Comparison of ENCODE assay signal across 23 mouse cellular contexts in genomic region chr5:35014036-35014435, GRCm38 (mm10). TPM values are rescaled to one million over a fixed set of nuclear protein-coding genes. Genes with fewer than 3 reads are reported as not detected.
DNase-seq lines count a peak whose midpoint lies in the region; ATAC-seq lines count a peak whose summit lies in the region.
"Had no signal": no experiment of that assay in that cellular context is flagged by ENCODE, and none has a peak within 500 bp of the region (broad histone marks: within the 10 kb centered on the region; RNA-seq: fewer than 3 reads in every experiment).

No protein-coding gene starts in this region.

- WGBS in forebrain, embryonic 12.5 days: 46% methylated on average over 6 of the region's 6 CpGs
- whole genome bisulfite sequencing in hindbrain, embryonic 10.5 days: 55% methylated on average over 6 of the region's 6 CpGs
- WGBS in midbrain, embryonic 11.5 days: 57% methylated on average over 6 of the region's 6 CpGs
- WGBS in neural tube, embryonic 15.5 days: 18% methylated on average over 6 of the region's 6 CpGs

- peak; percentile 13 for DNase-seq in hindbrain, embryonic 10.5 days (ENCODE audit: low spot score)
- DNase-seq in midbrain, embryonic 11.5 days (ENCODE audit: low spot score, missing footprints): no peak
- no peak for DNase-seq in layer of hippocampus, postnatal 25 days (ENCODE audit: extremely low spot score in 1 of 2, low spot score in 1 of 2)
- DNase-seq in gastrocnemius, postnatal 4 days (ENCODE audit: low spot score in 2 of 2): no peak
- DNase-seq in layer of hippocampus, postnatal 14 days (ENCODE audit: low spot score in 2 of 2): no peak
- DNase-seq: adrenal gland, postnatal 36 days; cerebellum, postnatal 10 days; gastrocnemius, postnatal 10 days; heart, postnatal 4 days; kidney, adult 11 months; kidney, postnatal 25 days; layer of hippocampus, postnatal 36 days; lung, postnatal 14 days; right cerebral cortex, postnatal 25 days; thymus, postnatal 25 days had no signal

- H3K4me3 ChIP-seq in forebrain, embryonic 12.5 days (replicated peaks): no peak overlapping the region
- no peak overlapping the region for H3K4me3 ChIP-seq in hindbrain, embryonic 10.5 days
- H3K4me3 ChIP-seq in midbrain, embryonic 11.5 days (ENCODE audit: low read depth, low read length): no peak overlapping the region
- no peak overlapping the region for H3K4me3 ChIP-seq in neural tube, embryonic 15.5 days (replicated peaks)
- H3K4me3 ChIP-seq: embryonic facial prominence, embryonic 12.5 days; limb, embryonic 12.5 days had no signal

- no peaks in the 10 kb centered on the region for H3K27me3 ChIP-seq in forebrain, embryonic 12.5 days
- H3K27me3 ChIP-seq in hindbrain, embryonic 10.5 days (ENCODE audit: insufficient read depth, poor library complexity, severe bottlenecking): no peaks in the 10 kb centered on the region
- H3K27me3 ChIP-seq in midbrain, embryonic 11.5 days (ENCODE audit: control insufficient read depth, insufficient read depth, low read length): no peaks in the 10 kb centered on the region
- no peaks in the 10 kb centered on the region for H3K27me3 ChIP-seq in neural tube, embryonic 15.5 days (replicated peaks)
- H3K27me3 ChIP-seq: embryonic facial prominence, embryonic 12.5 days; limb, embryonic 12.5 days had no signal

- no peak overlapping the region for H3K4me2 ChIP-seq in forebrain, embryonic 12.5 days
- no peak overlapping the region for H3K4me2 ChIP-seq in midbrain, embryonic 11.5 days
- no peak overlapping the region for H3K4me2 ChIP-seq in neural tube, embryonic 15.5 days
- H3K4me2 ChIP-seq: embryonic facial prominence, embryonic 12.5 days; heart, embryonic 11.5 days; limb, embryonic 12.5 days had no signal

- ATAC-seq in forebrain, embryonic 12.5 days (ENCODE audit: low FRiP score): peak; percentile 60; the same call in 1 of the 2 replicates
- peak; percentile 76 for ATAC-seq in midbrain, embryonic 11.5 days (ENCODE audit: low FRiP score)
- 0 out of 2 replicates have a peak, but pooled peaks have one; percentile 31 for ATAC-seq in neural tube, embryonic 15.5 days (ENCODE audit: low FRiP score)
- ATAC-seq: activated CD4-positive, CD25-positive, alpha-beta regulatory T cell, adult 4 months had no signal

- H3K9me3 ChIP-seq in forebrain, embryonic 12.5 days: no peaks in the 10 kb centered on the region
- no peaks in the 10 kb centered on the region for H3K9me3 ChIP-seq in hindbrain, embryonic 10.5 days
- no peaks in the 10 kb centered on the region for H3K9me3 ChIP-seq in midbrain, embryonic 11.5 days (ENCODE audit: control insufficient read depth, low read length)
- no peaks in the 10 kb centered on the region for H3K9me3 ChIP-seq in neural tube, embryonic 15.5 days (replicated peaks)
- H3K9me3 ChIP-seq: embryonic facial prominence, embryonic 12.5 days; limb, embryonic 12.5 days had no signal

- H3K9ac ChIP-seq in forebrain, embryonic 12.5 days: no peak overlapping the region
- peak overlapping the region; percentile 24; the same call in 1 of the 2 replicates for H3K9ac ChIP-seq in midbrain, embryonic 11.5 days (ENCODE audit: low read length)
- 0 out of 2 replicates have a peak overlapping the region, but pooled peaks have one; percentile 18 for H3K9ac ChIP-seq in neural tube, embryonic 15.5 days (replicated peaks)
- H3K9ac ChIP-seq: embryonic facial prominence, embryonic 12.5 days; limb, embryonic 12.5 days; liver, embryonic 14.5 days had no signal

- H3K27ac ChIP-seq in forebrain, embryonic 12.5 days: peak overlapping the region; percentile 79
- H3K27ac ChIP-seq in hindbrain, embryonic 10.5 days: peak overlapping the region; percentile 54
- H3K27ac ChIP-seq in midbrain, embryonic 11.5 days (ENCODE audit: low read depth, low read length): peak overlapping the region; percentile 65
- peak overlapping the region; percentile 60; the same call in 1 of the 2 replicates for H3K27ac ChIP-seq in neural tube, embryonic 15.5 days (replicated peaks)
- H3K27ac ChIP-seq: embryonic facial prominence, embryonic 12.5 days; limb, embryonic 12.5 days; liver, embryonic 14.5 days had no signal

- H3K36me3 ChIP-seq in forebrain, embryonic 12.5 days (replicated peaks): peaks cover 21% of the 10 kb centered on the region
- peaks cover 73% of the 10 kb centered on the region for H3K36me3 ChIP-seq in hindbrain, embryonic 10.5 days
- no peaks in the 10 kb centered on the region; the same call in 1 of the 2 replicates for H3K36me3 ChIP-seq in midbrain, embryonic 11.5 days (ENCODE audit: control insufficient read depth, insufficient read depth, low read length)
- H3K36me3 ChIP-seq in neural tube, embryonic 15.5 days: no peaks in the 10 kb centered on the region

- H3K4me1 ChIP-seq in forebrain, embryonic 12.5 days: peaks cover 12% of the 10 kb centered on the region
- peaks cover 16% of the 10 kb centered on the region for H3K4me1 ChIP-seq in hindbrain, embryonic 10.5 days (replicated peaks)
- peaks cover 8% of the 10 kb centered on the region for H3K4me1 ChIP-seq in midbrain, embryonic 11.5 days (ENCODE audit: control insufficient read depth, insufficient read depth, low read length)
- peaks cover 19% of the 10 kb centered on the region for H3K4me1 ChIP-seq in neural tube, embryonic 15.5 days
- H3K4me1 ChIP-seq: embryonic facial prominence, embryonic 12.5 days had no signal

RNA-seq across cellular contexts. Expression of gene Hgfac, which starts 27.3 kb away (rescaled TPM):
- polyA plus RNA-seq in forebrain, embryonic 12.5 days (2016; fragmentation: Nextera tagmentation; extraction: Ambion mirVana): 0.57 and 0.70 TPM in 2 replicates
- polyA plus RNA-seq in hindbrain, embryonic 10.5 days (2016; fragmentation: Nextera tagmentation; extraction: Ambion mirVana): 0.25 and 0.27 TPM in 2 replicates
- 0.26 and 0.69 TPM in 2 replicates for polyA plus RNA-seq in midbrain, embryonic 11.5 days (2014; fragmentation: Nextera tagmentation; extraction: Ambion mirVana)
- 0.46 and 1.4 TPM in 2 replicates for polyA plus RNA-seq in neural tube, embryonic 15.5 days (2015; fragmentation: Nextera tagmentation; extraction: Ambion mirVana)
- total RNA-seq in layer of hippocampus, postnatal 25 days (2021): under 1 TPM; 0.64 to 0.80 TPM
- 1 to 10 TPM in 1 of 2 experiments, under 1 TPM in 1; 0.98 to 1.2 TPM for total RNA-seq in gastrocnemius, postnatal 4 days (2021)
- total RNA-seq in layer of hippocampus, postnatal 14 days (2021): 1 to 10 TPM in 1 of 2 experiments, under 1 TPM in 1; 0.81 to 1.5 TPM

RNA-seq across cellular contexts. Expression of gene Dok7, which starts 42.5 kb away (rescaled TPM):
- 0.61 and 0.68 TPM in 2 replicates for polyA plus RNA-seq in forebrain, embryonic 12.5 days (2016; fragmentation: Nextera tagmentation; extraction: Ambion mirVana)
- polyA plus RNA-seq in hindbrain, embryonic 10.5 days (2016; fragmentation: Nextera tagmentation; extraction: Ambion mirVana): 0.30 and 0.52 TPM in 2 replicates
- polyA plus RNA-seq in midbrain, embryonic 11.5 days (2014; fragmentation: Nextera tagmentation; extraction: Ambion mirVana): 0.10 TPM in 1 of 2 replicates, not detected in the other
- polyA plus RNA-seq in neural tube, embryonic 15.5 days (2015; fragmentation: Nextera tagmentation; extraction: Ambion mirVana): 7.4 and 10.5 TPM in 2 replicates
- 10 to 100 TPM; 20.2 to 24.0 TPM for total RNA-seq in layer of hippocampus, postnatal 25 days (2021)
- 10 to 100 TPM; 32.1 to 32.2 TPM for total RNA-seq in gastrocnemius, postnatal 4 days (2021)
- 10 to 100 TPM; 20.1 to 25.0 TPM for total RNA-seq in layer of hippocampus, postnatal 14 days (2021)
- total RNA-seq: megakaryocyte-erythroid progenitor cell, adult 5-6 weeks had no signal
- polyA plus RNA-seq: activated CD4-positive, CD25-positive, alpha-beta regulatory T cell, adult 4 months had no signal
